Mouse (Mus musculus): Measurements from ENCODE around the gene Hspa1b.
"Not testable (repeated sequence)": the region's sequence is repeated elsewhere in the genome, so short reads cannot be mapped to it uniquely, and the experiment has no call there.

Hspa1b gene

DNA sequence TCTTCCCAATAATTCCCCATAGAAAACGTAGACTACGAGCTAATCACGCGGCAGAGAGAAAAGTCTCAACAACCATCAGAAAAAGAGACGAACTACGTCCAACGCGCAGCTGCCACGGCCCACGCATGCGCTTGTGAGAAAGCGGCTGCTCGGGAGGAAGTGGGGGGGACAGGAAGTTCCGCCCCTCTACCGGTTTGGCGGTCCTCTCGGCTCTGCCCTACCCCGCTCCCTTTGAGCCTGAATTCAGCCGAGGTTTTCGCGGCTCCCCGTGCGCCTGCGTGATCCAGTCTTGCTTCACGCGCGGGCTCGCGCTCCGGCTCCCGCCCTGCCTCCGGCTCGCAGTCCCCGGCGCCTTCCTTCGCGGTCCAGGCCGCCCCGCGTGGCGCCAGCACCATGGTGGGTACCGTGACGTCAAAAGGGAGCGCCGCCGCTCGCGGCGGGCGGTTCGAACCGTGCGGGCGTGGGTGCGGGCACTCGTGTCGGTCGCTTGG is 22.7 kb upstream of the Hspa1b start, which contains the start of gene Lsm2:
Gene Lsm2 (plus strand): TSS at position 173 of the 491 bp plus-strand sequence.
- DNase-seq (ENCODE audit: low spot score), result peak; percentile 63

DNA sequence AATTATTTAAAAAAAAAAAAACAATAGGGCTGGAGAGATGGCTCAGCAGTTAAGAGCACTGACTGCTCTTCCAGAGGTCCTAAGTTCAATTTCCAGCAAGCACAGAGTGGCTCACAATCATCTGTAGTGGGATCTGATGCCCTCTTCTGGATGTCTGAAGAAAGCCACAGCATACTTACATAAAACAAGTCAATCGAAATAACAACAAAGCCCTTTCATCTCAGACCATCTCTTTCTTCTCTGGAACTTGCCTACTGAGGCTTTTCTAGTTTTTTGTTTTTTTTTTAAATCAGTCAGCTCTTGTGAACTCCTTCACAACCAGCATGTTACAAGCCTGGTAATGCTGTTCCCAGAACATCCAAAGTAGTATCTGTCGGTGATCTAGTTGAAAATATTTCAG is 21.6 kb upstream of the Hspa1b start:
- DNase-seq (ENCODE audit: low spot score), result no peak

DNA sequence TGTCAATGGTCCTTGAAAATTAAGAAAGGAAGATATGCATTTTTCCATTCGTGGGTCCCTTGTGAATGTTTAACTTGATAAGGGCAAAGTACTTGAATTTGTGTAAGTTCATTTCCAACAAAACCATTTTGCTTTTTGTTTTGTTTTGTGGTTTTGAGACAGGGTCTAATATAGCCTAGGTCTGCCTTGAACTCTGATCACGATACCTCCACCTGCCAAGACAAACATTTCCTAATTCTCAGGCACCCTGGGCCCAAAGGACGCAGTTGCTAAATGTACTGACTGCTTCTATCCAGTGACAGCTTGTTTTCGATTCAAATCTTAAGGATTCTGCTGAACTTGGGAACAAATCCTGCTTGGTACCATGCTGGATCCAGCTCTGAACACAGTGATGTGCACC is 20.6 kb upstream of the Hspa1b start:
- no peak for DNase-seq (ENCODE audit: low spot score)

GRCm38 (mm10) chr17:34978239-34978638 is 19.2 kb upstream of the Hspa1b start:
- DNase-seq (ENCODE audit: low spot score), result no peak

- no peak for DNase-seq (ENCODE audit: low spot score)
Measured at GRCm38 (mm10) chr17:34977000-34977399, 18.0 kb upstream of the Hspa1b start.

- DNase-seq (ENCODE audit: low spot score), result no peak
Measured at GRCm38 (mm10) chr17:34975581-34976492, 16.8 kb upstream of the Hspa1b start.

DNA sequence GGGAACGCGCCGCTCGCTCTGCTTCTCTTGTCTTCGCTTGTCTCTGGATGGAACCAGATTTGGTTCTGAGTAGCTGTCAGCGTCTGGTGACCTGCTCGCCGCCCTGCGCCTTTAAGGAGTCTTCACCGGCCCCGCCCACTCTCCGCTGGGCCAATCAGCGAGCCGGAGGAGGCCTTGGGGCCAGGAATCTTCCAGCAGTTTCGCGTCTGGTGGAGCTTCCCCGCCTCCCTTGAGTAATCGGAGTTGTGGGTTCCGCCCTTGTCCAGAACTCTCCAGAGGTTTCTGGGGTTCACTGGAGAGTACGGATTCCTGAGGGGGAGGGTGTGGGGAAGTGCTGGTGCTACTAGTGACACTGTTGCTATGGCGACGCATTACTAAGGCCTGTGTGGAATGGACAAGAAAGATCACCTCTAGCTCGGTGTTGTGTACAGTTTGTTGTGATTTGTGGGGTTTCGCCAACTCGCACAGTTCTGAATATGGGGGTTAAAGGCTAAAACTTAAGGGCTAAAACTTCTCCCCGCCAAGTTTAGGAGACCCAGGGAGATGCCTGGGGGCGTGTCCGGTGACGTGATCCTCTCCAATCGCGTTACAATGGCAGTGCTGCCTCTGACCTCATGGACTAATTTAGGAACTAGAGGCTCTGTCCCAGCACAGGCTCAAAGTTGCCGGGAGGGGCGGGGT is 13.2 kb upstream of the Hspa1b start, which contains the start of the genes Hspa1a and Hspa1l:
Gene Hspa1a (minus strand): TSS at position 88 of the 681 bp plus-strand sequence.
Gene Hspa1l (plus strand): TSS at position 635 of the 681 bp plus-strand sequence.
- DNase-seq (ENCODE audit: low spot score), result not testable (repeated sequence)

DNA sequence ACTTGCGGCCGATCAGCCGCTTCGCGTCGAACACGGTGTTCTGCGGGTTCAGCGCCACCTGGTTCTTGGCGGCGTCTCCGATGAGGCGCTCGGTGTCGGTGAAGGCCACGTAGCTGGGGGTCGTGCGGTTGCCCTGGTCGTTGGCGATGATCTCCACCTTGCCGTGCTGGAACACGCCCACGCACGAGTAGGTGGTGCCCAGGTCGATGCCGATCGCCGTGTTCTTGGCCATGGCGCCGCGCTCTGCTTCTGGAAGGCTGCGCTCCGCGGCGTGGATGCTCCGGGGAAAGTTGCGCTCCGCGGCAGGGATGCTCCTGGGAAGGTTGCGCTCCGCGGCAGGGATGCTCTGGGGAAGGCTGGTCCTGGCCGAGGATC is 12.6 kb upstream of the Hspa1b start:
- DNase-seq (ENCODE audit: low spot score), result not testable (repeated sequence)

GRCm38 (mm10) chr17:34970850-34971249 is 11.8 kb upstream of the Hspa1b start:
- DNase-seq (ENCODE audit: low spot score), result not testable (repeated sequence)

DNA sequence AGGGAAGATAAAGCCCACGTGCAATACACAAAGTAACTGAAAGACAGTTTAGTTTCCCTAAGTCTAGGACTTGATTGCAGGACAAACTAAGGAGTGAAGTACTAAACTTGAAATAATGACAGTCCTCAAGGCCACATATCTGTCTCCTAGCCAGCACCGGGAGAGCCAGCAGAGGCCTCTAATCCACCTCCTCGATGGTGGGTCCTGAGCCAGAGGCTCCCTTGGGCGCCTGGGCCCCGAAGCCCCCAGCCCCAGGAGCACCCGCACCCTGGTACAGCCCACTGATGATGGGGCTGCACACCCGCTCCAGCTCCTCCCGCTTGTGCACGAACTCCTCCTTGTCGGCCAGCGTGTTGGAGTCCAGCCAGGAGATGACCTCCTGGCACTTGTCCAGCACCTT is 10.8 kb upstream of the Hspa1b start, which contains the start of gene Gm20481:
Gene Gm20481 (plus strand): TSS at position 91 of the 400 bp plus-strand sequence.
- DNase-seq (ENCODE audit: low spot score), result not testable (repeated sequence)

- DNase-seq (ENCODE audit: low spot score), result no peak
Measured at GRCm38 (mm10) chr17:34965627-34966026, 6.6 kb upstream of the Hspa1b start.

DNA sequence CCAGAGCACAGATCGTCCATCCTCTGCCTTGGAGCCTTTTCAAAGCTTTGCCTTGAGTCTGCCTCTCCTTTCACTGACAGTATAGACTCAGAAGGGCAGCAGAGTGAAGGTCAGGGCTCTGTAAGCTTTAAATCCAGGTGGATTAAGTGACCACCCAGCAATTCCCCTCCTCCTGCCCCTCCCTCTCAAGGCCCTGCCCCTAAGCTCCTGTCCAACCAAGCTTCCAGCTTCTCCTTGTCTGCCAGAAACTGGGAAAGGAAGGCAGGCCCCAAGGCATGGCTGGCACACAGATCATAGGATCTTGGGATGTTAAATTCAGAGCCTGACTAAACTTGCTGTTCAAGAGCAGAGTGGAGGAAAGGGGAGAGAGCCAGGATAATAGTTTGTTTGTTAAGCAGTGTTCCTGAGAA is 5.6 kb upstream of the Hspa1b start:
- no peak for DNase-seq (ENCODE audit: low spot score)

- DNase-seq (ENCODE audit: low spot score), result no peak
Measured at GRCm38 (mm10) chr17:34962841-34963240, 3.8 kb upstream of the Hspa1b start.

- no peak for DNase-seq (ENCODE audit: low spot score)
Measured at GRCm38 (mm10) chr17:34962125-34962524, 3.1 kb upstream of the Hspa1b start.

DNA sequence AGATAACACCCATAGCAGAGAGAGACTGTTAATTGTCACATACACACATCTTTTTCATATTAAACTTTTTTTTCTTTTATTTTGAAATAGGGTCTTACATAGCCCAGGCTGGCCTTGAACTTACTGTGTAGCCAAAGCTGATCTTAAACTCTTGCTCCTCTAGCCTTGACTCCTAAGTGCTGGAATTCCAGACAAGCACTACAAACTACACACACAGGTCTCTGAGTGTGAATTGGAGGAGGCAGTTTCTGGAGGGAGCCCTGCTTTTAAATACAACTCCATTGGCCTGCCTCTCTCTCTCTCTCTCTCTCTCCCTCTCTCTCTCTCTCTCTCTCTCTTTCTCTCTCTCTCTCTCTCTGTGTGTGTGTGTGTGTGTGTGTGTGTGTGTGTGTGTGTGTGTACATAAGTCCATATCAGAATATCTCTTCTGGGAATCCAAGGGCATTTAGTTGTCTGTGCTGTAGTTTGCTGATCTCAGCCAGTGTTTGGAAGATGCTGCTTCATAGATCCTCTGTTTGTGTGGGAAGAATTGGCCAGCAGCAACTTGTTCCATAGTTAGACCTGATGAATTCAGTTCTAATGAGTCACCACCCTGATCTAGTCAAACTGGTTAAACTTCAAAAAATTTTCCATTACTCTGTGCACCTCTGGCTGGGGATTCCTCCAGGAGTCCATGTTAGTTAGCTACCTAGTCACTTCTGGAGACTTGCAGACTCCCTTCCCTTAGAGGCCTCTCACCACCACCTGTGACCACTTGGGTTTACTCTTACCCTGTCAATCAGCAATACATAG is 1.9 kb upstream of the Hspa1b start:
- no peak for DNase-seq (ENCODE audit: low spot score)

GRCm38 (mm10) chr17:34959881-34960515 is 960 bp upstream of the Hspa1b start:
- DNase-seq (ENCODE audit: low spot score), result no peak

DNA sequence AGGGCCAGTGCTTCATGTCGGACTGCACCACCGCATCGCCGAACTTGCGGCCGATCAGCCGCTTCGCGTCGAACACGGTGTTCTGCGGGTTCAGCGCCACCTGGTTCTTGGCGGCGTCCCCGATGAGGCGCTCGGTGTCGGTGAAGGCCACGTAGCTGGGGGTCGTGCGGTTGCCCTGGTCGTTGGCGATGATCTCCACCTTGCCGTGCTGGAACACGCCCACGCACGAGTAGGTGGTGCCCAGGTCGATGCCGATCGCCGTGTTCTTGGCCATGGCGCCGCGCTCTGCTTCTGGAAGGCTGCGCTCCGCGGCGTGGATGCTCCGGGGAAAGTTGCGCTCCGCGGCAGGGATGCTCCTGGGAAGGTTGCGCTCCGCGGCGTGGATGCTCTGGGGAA is 306 bp downstream of the Hspa1b start:
- DNase-seq (ENCODE audit: low spot score), result not testable (repeated sequence)

GRCm38 (mm10) chr17:34957966-34958365 is 1.1 kb downstream of the Hspa1b start:
- not testable (repeated sequence) for DNase-seq (ENCODE audit: low spot score)

DNA sequence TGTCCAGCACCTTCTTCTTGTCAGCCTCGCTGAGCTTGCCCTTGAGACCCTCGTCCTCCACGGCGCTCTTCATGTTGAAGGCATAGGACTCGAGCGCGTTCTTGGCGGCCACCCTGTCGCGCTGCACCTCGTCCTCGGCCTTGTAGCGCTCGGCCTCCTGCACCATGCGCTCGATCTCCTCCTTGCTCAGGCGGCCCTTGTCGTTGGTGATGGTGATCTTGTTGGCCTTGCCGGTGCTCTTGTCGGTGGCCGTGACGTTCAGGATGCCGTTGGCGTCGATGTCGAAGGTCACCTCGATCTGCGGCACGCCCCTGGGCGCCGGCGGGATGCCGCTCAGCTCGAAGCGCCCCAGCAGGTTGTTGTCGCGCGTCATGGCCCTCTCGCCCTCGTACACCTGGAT is 1.7 kb downstream of the Hspa1b start:
- DNase-seq (ENCODE audit: low spot score), result not testable (repeated sequence)

DNA sequence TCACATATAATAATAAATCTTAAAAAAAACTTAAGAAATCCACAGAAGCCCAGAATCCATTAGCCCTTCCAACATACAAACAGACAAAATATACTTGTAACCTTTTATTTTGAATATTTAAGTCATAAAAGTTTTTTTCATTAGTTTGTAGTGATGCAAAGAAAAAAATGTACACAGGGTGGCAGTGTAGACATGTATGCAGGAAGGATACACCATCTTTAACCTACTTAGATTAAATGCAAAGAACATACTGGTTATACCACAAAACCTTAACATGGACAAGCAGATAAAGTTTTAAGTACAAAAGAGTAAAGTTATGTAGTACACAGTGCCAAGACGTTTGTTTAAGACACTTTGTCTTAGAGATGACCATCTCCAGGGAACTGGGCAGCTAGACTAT is 2.7 kb downstream of the Hspa1b start:
- DNase-seq (ENCODE audit: low spot score), result no peak

- DNase-seq (ENCODE audit: low spot score), result no peak
Measured at GRCm38 (mm10) chr17:34955884-34956283, 3.2 kb downstream of the Hspa1b start.
